ENCODE assay signal across 28 mouse cellular contexts in genomic region chr1:138955455-138955854, GRCm38 (mm10). TPM values are rescaled to one million over a fixed set of nuclear protein-coding genes. Genes with fewer than 3 reads are reported as not detected.
A peak's percentile ranks its signal among the peaks of the same experiment; 100 is the strongest.
DNase-seq lines count a peak whose midpoint lies in the region; ATAC-seq and TF ChIP-seq lines count a peak whose summit lies in the region.
"Had no signal": no experiment of that assay in that cellular context is flagged by ENCODE, and none has a peak within 500 bp of the region (broad histone marks: within the 10 kb centered on the region; RNA-seq: fewer than 3 reads in every experiment).

No protein-coding gene starts in this region.

- H3K79me2 ChIP-seq in MEL (ENCODE audit: control insufficient read depth, insufficient read depth, low read length, poor library complexity) = no peaks in the 10 kb centered on the region

- peak; percentile 89 for ATAC-seq in granulocyte monocyte progenitor cell, adult 5-6 weeks (replicated peaks; ENCODE audit: poor library complexity, severe bottlenecking)
- ATAC-seq in megakaryocyte progenitor cell, adult 5-6 weeks (replicated peaks; ENCODE audit: poor library complexity) = peak; percentile 76
- ATAC-seq: forebrain, embryonic 15.5 days had no signal

- no peak for TF ChIP-seq POLR2A in MEL (IDR thresholded peaks at IDR 0.05; ENCODE audit: control insufficient read depth in 1 of 2, insufficient read depth in 1 of 2, low read depth in 1 of 2, low read length in 2 of 2, poor library complexity in 1 of 2)

- TF ChIP-seq RAD21 in MEL (IDR thresholded peaks at IDR 0.05; ENCODE audit: low read depth, low read length) = no peak

- no peak for TF ChIP-seq CTCF in MEL (IDR thresholded peaks at IDR 0.05 in 2 of 3, conservative IDR thresholded peaks at IDR 0.05 in 1 of 3; ENCODE audit: control insufficient read depth in 1 of 3, insufficient read depth in 1 of 3, low read depth in 2 of 3, low read length in 3 of 3, poor library complexity in 1 of 3, severe bottlenecking in 1 of 3)

- H3K9ac ChIP-seq in MEL (ENCODE audit: control insufficient read depth, low read depth, low read length, poor library complexity, severe bottlenecking) = no peak overlapping the region
- H3K9ac ChIP-seq: embryonic facial prominence, embryonic 13.5 days; forebrain, embryonic 12.5 days; forebrain, embryonic 15.5 days; heart, embryonic 13.5 days; hindbrain, embryonic 12.5 days; hindbrain, embryonic 15.5 days had no signal

- no peaks in the 10 kb centered on the region for H3K27me3 ChIP-seq in MEL (ENCODE audit: control insufficient read depth in 1 of 2, insufficient read depth in 2 of 2, low read length in 2 of 2)
- no peaks in the 10 kb centered on the region for H3K27me3 ChIP-seq in splenic B cell, adult 2 months (ENCODE audit: control insufficient read depth, insufficient read depth, low read length, poor library complexity, severe bottlenecking)
- H3K27me3 ChIP-seq: CH12.LX; embryonic facial prominence, embryonic 13.5 days; forebrain, embryonic 12.5 days; forebrain, embryonic 15.5 days; heart, embryonic 13.5 days; hindbrain, embryonic 12.5 days; hindbrain, embryonic 15.5 days had no signal

- H3K4me3 ChIP-seq in MEL (ENCODE audit: control insufficient read depth in 1 of 2, insufficient read depth in 1 of 2, low read depth in 2 of 2, low read length in 2 of 2) = no peak overlapping the region
- H3K4me3 ChIP-seq: embryonic facial prominence, embryonic 10.5 days; embryonic facial prominence, embryonic 13.5 days; erythroblast, embryonic 14.5 days; forebrain, embryonic 12.5 days; forebrain, embryonic 15.5 days; heart, embryonic 13.5 days; hindbrain, embryonic 12.5 days; hindbrain, embryonic 15.5 days had no signal

- DNase-seq in MEL (ENCODE audit: low read depth, low spot score) (peak; percentile 39), MN1 (ENCODE audit: low spot score) (no peak)
- peak; percentile 35 for DNase-seq in splenic B cell, adult 2 months (ENCODE audit: low read depth, low spot score)
- DNase-seq in heart, adult 18-20 months = no peak
- DNase-seq in right cerebral cortex, postnatal 10 days (ENCODE audit: low spot score in 2 of 2) = no peak
- no peak for DNase-seq in layer of hippocampus, adult 11-12 months (ENCODE audit: low spot score)
- DNase-seq: adrenal gland, adult 8-10 months; adrenal gland, postnatal 25 days; cerebellum, adult 18-20 months; cerebellum, adult 9-10 months; cerebellum, postnatal 14 days; gastrocnemius, postnatal 10 days; gastrocnemius, postnatal 36 days; heart, adult 11 months; heart, postnatal 14 days; heart, postnatal 4 days had no signal

- H3K4me1 ChIP-seq in MEL (ENCODE audit: control insufficient read depth in 1 of 2, insufficient read depth in 2 of 2, low read length in 2 of 2) = no peaks in the 10 kb centered on the region; a peak in 1 of 4 replicates
- H3K4me1 ChIP-seq: embryonic facial prominence, embryonic 10.5 days; embryonic facial prominence, embryonic 13.5 days; forebrain, embryonic 12.5 days; forebrain, embryonic 15.5 days; hindbrain, embryonic 15.5 days had no signal

- TF ChIP-seq EP300 in MEL (IDR thresholded peaks at IDR 0.05; ENCODE audit: low read depth in 1 of 2, low read length in 2 of 2) = no peak

- H3K27ac ChIP-seq in MEL (ENCODE audit: control insufficient read depth, low read depth, low read length) = no peak overlapping the region
- H3K27ac ChIP-seq: embryonic facial prominence, embryonic 10.5 days; embryonic facial prominence, embryonic 13.5 days; forebrain, embryonic 12.5 days; forebrain, embryonic 15.5 days; heart, embryonic 13.5 days; hindbrain, embryonic 12.5 days; hindbrain, embryonic 15.5 days had no signal

- H3K36me3 ChIP-seq in MEL (ENCODE audit: control insufficient read depth in 1 of 2, insufficient read depth in 2 of 2, low read length in 2 of 2) = peaks cover 0 to 2% of the 10 kb centered on the region in 2 experiments; a peak in 2 of 4 replicates
- no peaks in the 10 kb centered on the region for H3K36me3 ChIP-seq in splenic B cell, adult 2 months (ENCODE audit: control insufficient read depth, insufficient read depth, low read length, poor library complexity, severe bottlenecking)
- H3K36me3 ChIP-seq: embryonic facial prominence, embryonic 10.5 days; embryonic facial prominence, embryonic 13.5 days; forebrain, embryonic 12.5 days; forebrain, embryonic 15.5 days; G1E; heart, embryonic 13.5 days; hindbrain, embryonic 12.5 days; hindbrain, embryonic 15.5 days had no signal

- no peaks in the 10 kb centered on the region for H3K9me3 ChIP-seq in MEL (replicated peaks; ENCODE audit: insufficient read depth, low read length)
- H3K9me3 ChIP-seq: embryonic facial prominence, embryonic 10.5 days; embryonic facial prominence, embryonic 13.5 days; forebrain, embryonic 12.5 days; forebrain, embryonic 15.5 days; G1E; heart, embryonic 13.5 days; hindbrain, embryonic 12.5 days; hindbrain, embryonic 15.5 days had no signal

TF ChIP-seq in MEL, 35 proteins besides CTCF, POLR2A, EP300 and RAD21:
- TF ChIP-seq MAFK (IDR thresholded peaks at IDR 0.05; ENCODE audit: borderline replicate concordance, low read depth, low read length) (no peak), BHLHE40 (IDR thresholded peaks at IDR 0.05; ENCODE audit: borderline replicate concordance, low read depth, low read length) (no peak), SIN3A (IDR thresholded peaks at IDR 0.05; ENCODE audit: low read length) (no peak), ZC3H11A (IDR thresholded peaks at IDR 0.05; ENCODE audit: low read depth, low read length) (no peak), POLR2AphosphoS5 (IDR thresholded peaks at IDR 0.05; ENCODE audit: borderline replicate concordance, low read depth, low read length) (no peak), NRF1 (IDR thresholded peaks at IDR 0.05; ENCODE audit: insufficient read depth, low read depth, low read length, poor library complexity, severe bottlenecking) (no peak), KAT2A (conservative IDR thresholded peaks at IDR 0.05; ENCODE audit: low read depth, low read length) (no peak), CHD1 (IDR thresholded peaks at IDR 0.05; ENCODE audit: low read depth, low read length) (no peak), TCF12 (IDR thresholded peaks at IDR 0.05; ENCODE audit: low read depth, low read length) (no peak), MYC (IDR thresholded peaks at IDR 0.05; ENCODE audit: low read depth, low read length) (no peak), GABPA (IDR thresholded peaks at IDR 0.05; ENCODE audit: low read depth, low read length) (no peak), JUND (IDR thresholded peaks at IDR 0.05; ENCODE audit: low read depth, low read length) (no peak), MYB (IDR thresholded peaks at IDR 0.05; ENCODE audit: low read depth, low read length) (no peak), ZMIZ1 (IDR thresholded peaks at IDR 0.05; ENCODE audit: low read depth, low read length) (no peak), ELF1 (IDR thresholded peaks at IDR 0.05; ENCODE audit: low read depth, low read length) (no peak), UBTF (IDR thresholded peaks at IDR 0.05; ENCODE audit: borderline replicate concordance, insufficient read depth, low read depth, low read length) (no peak)

RNA-seq across cellular contexts. Expression of gene Dennd1b, which starts 7.8 kb away (rescaled TPM):
- 4.1 and 4.9 TPM in 2 replicates for total RNA-seq in MEL (2012; rRNA removed)
- polyA plus RNA-seq in MEL (2012; ENCODE audit: insufficient read depth in 1 of 2, insufficient read length in 2 of 2, low read depth in 1 of 2, low replicate concordance in 2 of 2, missing spikeins in 1 of 2) = 1 to 10 TPM in 1 of 2 experiments, not detected in 1; 3.9 TPM
- 33.4 and 35.0 TPM in 2 replicates for total RNA-seq in granulocyte monocyte progenitor cell, adult 5-6 weeks (2014; fragmentation: Nextera tagmentation)
- 19.0 and 22.0 TPM in 2 replicates for total RNA-seq in granulocyte monocyte progenitor cell, adult 5-6 weeks (2017)
- total RNA-seq in megakaryocyte progenitor cell, adult 5-6 weeks (2015) = 21.3 and 35.7 TPM in 2 replicates
- 21.5 and 22.6 TPM in 2 replicates for total RNA-seq in megakaryocyte progenitor cell, adult 5-6 weeks (2017)
- 10 to 100 TPM; 20.6 to 21.9 TPM for total RNA-seq in heart, adult 18-20 months (2021)
- polyA plus RNA-seq: erythroblast, embryonic 14.5 days had no signal

Comparison
In these comparisons a context has a peak if more than half of its experiments do, and no peak if none do; other contexts are left out.
1. DNase-seq: peak in MEL (single experiment) and splenic B cell, adult 2 months (single experiment); none in heart, adult 18-20 months (0 of 2), right cerebral cortex, postnatal 10 days (0 of 2), layer of hippocampus, adult 11-12 months (single experiment) and MN1 (single experiment).